Comparison of ENCODE assay signal across 8 mouse cellular contexts in the genomic region with DNA sequence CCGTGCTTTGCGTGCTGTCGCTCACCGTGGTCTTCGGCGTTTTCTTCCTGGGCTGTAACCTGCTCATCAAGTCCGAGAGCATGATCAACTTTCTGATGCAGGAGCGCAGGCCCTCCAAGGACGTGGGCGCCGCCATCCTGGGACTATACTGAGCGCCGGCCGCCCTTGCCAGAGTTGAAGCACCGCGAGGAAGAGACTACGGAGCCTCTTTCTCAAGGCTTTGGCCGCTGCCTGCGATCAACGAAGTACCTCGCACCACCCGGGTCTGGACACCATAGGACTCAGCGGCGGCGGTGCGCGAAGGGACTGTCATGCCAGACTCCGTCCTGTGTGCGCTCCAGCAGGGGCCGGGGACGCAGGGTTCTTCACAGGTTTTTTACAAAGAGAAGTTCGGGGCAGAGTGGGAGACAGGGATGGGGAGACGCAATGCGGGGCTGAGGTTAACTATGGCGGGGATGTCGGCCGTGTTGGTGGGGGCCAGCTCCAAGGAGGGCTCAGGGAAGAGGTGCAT. TPM values are rescaled to one million over a fixed set of nuclear protein-coding genes. Genes with fewer than 3 reads are reported as not detected.
DNase-seq lines count a peak whose midpoint lies in the region; ATAC-seq and TF ChIP-seq lines count a peak whose summit lies in the region.

No protein-coding gene starts in this region.

- no peaks in the 10 kb centered on the region for H3K36me3 ChIP-seq in kidney, postnatal 0 days (ENCODE audit: insufficient read depth, low read length)
- no peaks in the 10 kb centered on the region for H3K36me3 ChIP-seq in hindbrain, embryonic 12.5 days
- H3K36me3 ChIP-seq in midbrain, embryonic 15.5 days (replicated peaks), result no peaks in the 10 kb centered on the region

- no peak for TF ChIP-seq CTCF in kidney, postnatal 0 days (IDR thresholded peaks at IDR 0.05; ENCODE audit: low read depth)

- no peak overlapping the region for H3K27ac ChIP-seq in kidney, postnatal 0 days
- H3K27ac ChIP-seq in hindbrain, embryonic 12.5 days, result no peak overlapping the region
- no peak overlapping the region for H3K27ac ChIP-seq in midbrain, embryonic 15.5 days

- no peaks in the 10 kb centered on the region for H3K9me3 ChIP-seq in kidney, postnatal 0 days (replicated peaks; ENCODE audit: low read length)
- no peaks in the 10 kb centered on the region for H3K9me3 ChIP-seq in hindbrain, embryonic 12.5 days (replicated peaks)
- no peaks in the 10 kb centered on the region for H3K9me3 ChIP-seq in midbrain, embryonic 15.5 days

- 2% methylated on average over 37 of the region's 37 CpGs for WGBS in kidney, postnatal 0 days
- 1% methylated on average over 37 of the region's 37 CpGs for WGBS in hindbrain, embryonic 12.5 days
- 2% methylated on average over 37 of the region's 37 CpGs for WGBS in midbrain, embryonic 15.5 days

- peak overlapping the region; percentile 28 for H3K4me3 ChIP-seq in kidney, postnatal 0 days (replicated peaks; ENCODE audit: low read depth, low read length)
- peak overlapping the region; percentile 35 for H3K4me3 ChIP-seq in hindbrain, embryonic 12.5 days
- peak overlapping the region; percentile 43 for H3K4me3 ChIP-seq in midbrain, embryonic 15.5 days

- peaks cover 64% of the 10 kb centered on the region for H3K27me3 ChIP-seq in kidney, postnatal 0 days (ENCODE audit: insufficient read depth, low read length)
- peaks cover 88% of the 10 kb centered on the region for H3K27me3 ChIP-seq in hindbrain, embryonic 12.5 days
- H3K27me3 ChIP-seq in midbrain, embryonic 15.5 days (replicated peaks), result peaks cover 82% of the 10 kb centered on the region

- no peak overlapping the region for H3K9ac ChIP-seq in kidney, postnatal 0 days (ENCODE audit: low read depth, low read length)
- H3K9ac ChIP-seq in hindbrain, embryonic 12.5 days, result no peak overlapping the region; the same call in 1 of the 2 replicates
- H3K9ac ChIP-seq in midbrain, embryonic 15.5 days, result peak overlapping the region; percentile 19; the same call in 1 of the 2 replicates

- H3K4me1 ChIP-seq in kidney, postnatal 0 days (replicated peaks; ENCODE audit: insufficient read depth, low read length), result peaks cover 7% of the 10 kb centered on the region; the same call in 1 of the 2 replicates
- peaks cover 12% of the 10 kb centered on the region for H3K4me1 ChIP-seq in hindbrain, embryonic 12.5 days
- peaks cover 14% of the 10 kb centered on the region for H3K4me1 ChIP-seq in midbrain, embryonic 15.5 days

- ATAC-seq in kidney, postnatal 0 days (replicated peaks; ENCODE audit: low FRiP score, low read depth), result no peak
- ATAC-seq in hindbrain, embryonic 12.5 days (ENCODE audit: low FRiP score), result no peak
- ATAC-seq in midbrain, embryonic 15.5 days (replicated peaks), result no peak

- DNase-seq in kidney, postnatal 0 days (ENCODE audit: low spot score), result no peak
- no peak for DNase-seq in kidney, adult 18-20 months
- peak; percentile 49 for DNase-seq in embryo, embryonic 10 days (ENCODE audit: low spot score)
- no peak for DNase-seq in ovary, adult 18-20 months (ENCODE audit: low spot score)
- no peak for DNase-seq in lung, adult 18-20 months
- no peak for DNase-seq in cerebellum, postnatal 36 days

- H3K4me2 ChIP-seq in kidney, postnatal 0 days (ENCODE audit: low read length), result peak overlapping the region; percentile 60
- peak overlapping the region; percentile 60 for H3K4me2 ChIP-seq in hindbrain, embryonic 12.5 days (replicated peaks)
- peak overlapping the region; percentile 85 for H3K4me2 ChIP-seq in midbrain, embryonic 15.5 days

RNA-seq across cellular contexts. Expression of a gene that starts 0.7 kb away (rescaled TPM):
- polyA plus RNA-seq in kidney, postnatal 0 days (2015; fragmentation: Nextera tagmentation; extraction: Ambion mirVana), result 0.14 TPM in 1 of 2 replicates, not detected in the other
- not detected in 2 replicates for polyA plus RNA-seq in hindbrain, embryonic 12.5 days (2016; fragmentation: Nextera tagmentation; extraction: Ambion mirVana)
- polyA plus RNA-seq in midbrain, embryonic 15.5 days (2015; fragmentation: Nextera tagmentation; extraction: Ambion mirVana), result 1.1 TPM in 2 replicates

RNA-seq across cellular contexts. Expression of a gene that starts 11.3 kb away (rescaled TPM):
- not detected in 2 replicates for polyA plus RNA-seq in kidney, postnatal 0 days (2015; fragmentation: Nextera tagmentation; extraction: Ambion mirVana)
- polyA plus RNA-seq in hindbrain, embryonic 12.5 days (2016; fragmentation: Nextera tagmentation; extraction: Ambion mirVana), result not detected in 2 replicates
- polyA plus RNA-seq in midbrain, embryonic 15.5 days (2015; fragmentation: Nextera tagmentation; extraction: Ambion mirVana), result not detected in 2 replicates

RNA-seq across cellular contexts. Expression of a gene that starts 29.1 kb away (rescaled TPM):
- not detected in 2 replicates for polyA plus RNA-seq in kidney, postnatal 0 days (2015; fragmentation: Nextera tagmentation; extraction: Ambion mirVana)
- not detected in 2 replicates for polyA plus RNA-seq in hindbrain, embryonic 12.5 days (2016; fragmentation: Nextera tagmentation; extraction: Ambion mirVana)
- not detected in 2 replicates for polyA plus RNA-seq in midbrain, embryonic 15.5 days (2015; fragmentation: Nextera tagmentation; extraction: Ambion mirVana)

RNA-seq across cellular contexts. Expression of a gene that starts 47.7 kb away (rescaled TPM):
- polyA plus RNA-seq in kidney, postnatal 0 days (2015; fragmentation: Nextera tagmentation; extraction: Ambion mirVana), result 87.0 and 95.2 TPM in 2 replicates
- polyA plus RNA-seq in hindbrain, embryonic 12.5 days (2016; fragmentation: Nextera tagmentation; extraction: Ambion mirVana), result 97.2 and 98.7 TPM in 2 replicates
- 90.3 and 92.5 TPM in 2 replicates for polyA plus RNA-seq in midbrain, embryonic 15.5 days (2015; fragmentation: Nextera tagmentation; extraction: Ambion mirVana)
